Mouse (Mus musculus) hindbrain, postnatal 0 days (tissue): ENCODE data around the gene Il18r1. TPM values are rescaled to one million over a fixed set of nuclear protein-coding genes. Genes with fewer than 3 reads are reported as not detected.

Source experiments
- ATAC-seq: fragments of 200-750 bp; cut with Nextera tagmentation; 2 replicates; pipeline ENCODE4 v1.8.0; 2017; ENCODE audit warnings: mild to moderate bottlenecking, moderate TSS enrichment, moderate library complexity
- DNase-seq: peaks from one replicate; pipeline ENCODE4 v3.0.0-alpha.2; 2015; ENCODE audit warnings: low spot score
- H3K27ac ChIP-seq: fragments of 300-500 bp; sonication (generic); 2 replicates; pipeline ENCODE4 v1.5.1; 2014; ENCODE audit warnings: mild to moderate bottlenecking
- H3K27me3 ChIP-seq: fragments of 300-500 bp; sonication (generic); 2 replicates; pipeline ENCODE4 v1.6.1; 2014; ENCODE audit warnings: low read length, mixed read lengths; ENCODE audit not compliant: insufficient read depth
- H3K36me3 ChIP-seq: fragments of 300-500 bp; sonication (generic); 2 replicates; pipeline ENCODE4 v1.6.1; 2014; ENCODE audit warnings: low read length, mixed read lengths; ENCODE audit not compliant: insufficient read depth
- H3K4me1 ChIP-seq: fragments of 300-500 bp; sonication (generic); 2 replicates; pipeline ENCODE4 v1.6.1; 2014; ENCODE audit warnings: antibody characterized with exemption, low read length, mixed read lengths; ENCODE audit not compliant: insufficient read depth
- H3K4me2 ChIP-seq: fragments of 300-500 bp; sonication (generic); 2 replicates; pipeline ENCODE4 v1.6.1; 2014; ENCODE audit warnings: low read depth, mild to moderate bottlenecking, low read length, moderate library complexity, mixed read lengths
- H3K4me3 ChIP-seq: fragments of 300-500 bp; sonication (generic); 2 replicates; pipeline ENCODE4 v1.5.1; 2014; ENCODE audit warnings: low read length
- H3K9ac ChIP-seq: fragments of 300-500 bp; sonication (generic); replicated peaks from 2 replicates; pipeline ENCODE4 v1.6.1; 2014; ENCODE audit warnings: mild to moderate bottlenecking, low read length, moderate library complexity, mixed read lengths
- H3K9me3 ChIP-seq: fragments of 300-500 bp; sonication (generic); 2 replicates; pipeline ENCODE4 v1.6.1; 2016; ENCODE audit warnings: low read length, mixed read lengths
- CTCF ChIP-seq: IDR thresholded peaks from 2 replicates; pipeline ENCODE4 v1.5.1; 2016; ENCODE audit warnings: antibody characterized with exemption, control low read depth, low read depth
- WGBS: fragments of 180-500 bp; shearing (Covaris S2); extraction: QIAGEN DNeasy Blood & Tissue Kit; methylation state at CpG from one replicate; pipeline ENCODE4 v1.1.7; 2014; 5-methylcytosine and 5-hydroxymethylcytosine counted together
- polyA plus RNA-seq: library from polyadenylated mRNA; unstranded; fragments of >200 nt; fragmentation: Nextera tagmentation; extraction: Ambion mirVana; gene quantifications from 2 replicates; pipeline ENCODE4 v1.2.1, GENCODE M21; 2015
- total RNA-seq: library from RNA; depleted of rRNA; stranded (reverse); fragments of >200 nt; gene quantifications from 2 replicates; pipeline ENCODE4 v1.2.3, GENCODE M21; 2014

Il18r1 gene
- total and polyA plus RNA-seq, 2 experiments from 2014 or later = not detected

DNA sequence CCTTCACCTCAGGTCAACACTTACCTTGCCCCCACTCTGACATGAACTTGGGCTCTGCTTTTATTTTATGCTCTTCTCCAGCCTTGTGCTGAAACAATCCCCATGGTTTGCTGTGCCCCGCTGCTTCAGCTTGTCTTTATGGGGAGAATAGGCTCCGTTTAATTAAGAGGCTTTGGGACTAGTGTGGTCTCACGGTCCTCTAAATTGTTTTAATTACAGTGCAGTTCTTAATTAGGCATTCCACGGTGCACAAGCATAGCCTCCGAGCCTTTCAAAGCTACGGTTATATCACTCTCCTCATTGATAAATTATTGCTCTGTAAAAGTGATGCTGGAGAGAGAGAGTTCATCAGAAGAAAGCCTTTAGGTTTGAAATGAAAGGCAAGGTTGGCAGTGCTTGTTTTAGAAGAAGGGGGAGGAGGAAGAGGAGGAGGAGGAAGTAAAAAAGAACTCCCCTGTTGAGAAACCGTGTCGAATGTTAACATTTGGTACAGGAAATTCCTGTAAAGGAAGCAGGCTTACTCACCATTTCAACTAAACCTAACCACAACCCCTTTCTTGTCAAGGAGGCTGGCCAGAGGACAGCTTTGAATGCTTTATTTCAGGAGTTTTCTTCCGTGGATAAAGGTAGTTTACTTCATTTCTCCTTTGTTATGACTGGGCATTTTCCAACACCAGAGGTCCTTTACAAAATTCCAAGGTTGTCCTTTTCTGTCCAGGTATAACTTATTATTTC, 49.7 kb downstream of the Il18r1 start, which contains the start of gene Il18rap:
Gene Il18rap, plus strand, starts transcription at position 512 of the 735 bp plus-strand sequence.
- Histone ChIP-seq H3K4me2 (no peak within 1 kb of the TSS), H3K9ac (no peak within 1 kb of the TSS), H3K36me3 (no peaks in the 10 kb centered on the region), H3K27ac (no peak within 1 kb of the TSS), H3K27me3 (no peaks in the 10 kb centered on the region), H3K4me1 (no peaks in the 10 kb centered on the region), H3K9me3 (no peaks in the 10 kb centered on the region), H3K4me3 (no peak within 1 kb of the TSS)
- no peak for TF ChIP-seq CTCF
- ATAC-seq (no peak), DNase-seq (peak; percentile 16)
- 38% methylated on average over 9 of the region's 9 CpGs for WGBS

DNA sequence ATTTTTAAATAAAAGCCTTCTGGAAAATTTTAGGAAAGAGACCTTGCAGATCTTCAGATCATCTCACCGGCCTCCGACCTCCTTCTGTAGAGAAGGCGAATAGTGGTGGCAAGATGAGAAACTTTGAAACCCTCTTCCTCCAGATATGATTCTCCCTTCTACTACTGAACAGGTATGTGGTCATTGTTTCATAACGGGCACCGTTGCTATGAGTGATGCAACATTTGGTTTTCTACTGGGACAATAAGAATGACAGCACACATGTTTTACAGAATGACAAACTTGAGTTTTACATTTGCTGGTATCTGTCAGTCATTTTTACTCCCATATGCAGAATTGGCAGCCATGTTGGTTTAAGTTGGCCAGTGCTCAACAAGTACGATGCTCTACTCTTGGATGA, 51.0 kb downstream of the Il18r1 start:
- DNase-seq (no peak), ATAC-seq (no peak)
- no peak overlapping the region for H3K27ac ChIP-seq
- no peaks in the 10 kb centered on the region for H3K36me3 ChIP-seq
- no peaks in the 10 kb centered on the region for H3K9me3 ChIP-seq
- no peak overlapping the region for H3K4me2 ChIP-seq
- no peak overlapping the region for H3K9ac ChIP-seq
- WGBS = 93% methylated on average over 6 of the region's 6 CpGs
- H3K27me3 ChIP-seq = no peaks in the 10 kb centered on the region
- H3K4me3 ChIP-seq = no peak overlapping the region
- no peak for TF ChIP-seq CTCF
- no peaks in the 10 kb centered on the region for H3K4me1 ChIP-seq

- ATAC-seq = no peak
- Histone ChIP-seq H3K9me3 (no peaks in the 10 kb centered on the region), H3K4me3 (no peak overlapping the region), H3K36me3 (no peaks in the 10 kb centered on the region), H3K9ac (no peak overlapping the region), H3K4me2 (no peak overlapping the region), H3K4me1 (no peaks in the 10 kb centered on the region), H3K27me3 (no peaks in the 10 kb centered on the region), H3K27ac (no peak overlapping the region)
- TF ChIP-seq CTCF = no peak
- WGBS = 85% methylated on average over 7 of the region's 7 CpGs
- no peak for DNase-seq
These were observed 57.6 kb downstream of the Il18r1 start for GRCm38 (mm10) chr1:40522918-40523317.

- no peak for DNase-seq
- no peak for TF ChIP-seq CTCF
- Histone ChIP-seq H3K4me1 (no peaks in the 10 kb centered on the region), H3K9ac (no peak overlapping the region), H3K9me3 (no peaks in the 10 kb centered on the region), H3K4me3 (no peak overlapping the region), H3K4me2 (no peak overlapping the region), H3K27ac (no peak overlapping the region), H3K27me3 (no peaks in the 10 kb centered on the region), H3K36me3 (no peaks in the 10 kb centered on the region)
- WGBS = 94% methylated on average over 5 of the region's 5 CpGs
- ATAC-seq = no peak
These were observed 58.8 kb downstream of the Il18r1 start for GRCm38 (mm10) chr1:40523971-40524722.

GRCm38 (mm10) chr1:40529287-40529686, 63.9 kb downstream of the Il18r1 start:
- H3K36me3 ChIP-seq = no peaks in the 10 kb centered on the region
- no peaks in the 10 kb centered on the region for H3K27me3 ChIP-seq
- H3K4me3 ChIP-seq = no peak overlapping the region
- DNase-seq (no peak), ATAC-seq (no peak)
- 88% methylated on average over 5 of the region's 5 CpGs for WGBS
- no peaks in the 10 kb centered on the region for H3K4me1 ChIP-seq
- no peak overlapping the region for H3K27ac ChIP-seq
- no peak overlapping the region for H3K4me2 ChIP-seq
- H3K9ac ChIP-seq = no peak overlapping the region
- H3K9me3 ChIP-seq = no peaks in the 10 kb centered on the region
- no peak for TF ChIP-seq CTCF

DNA sequence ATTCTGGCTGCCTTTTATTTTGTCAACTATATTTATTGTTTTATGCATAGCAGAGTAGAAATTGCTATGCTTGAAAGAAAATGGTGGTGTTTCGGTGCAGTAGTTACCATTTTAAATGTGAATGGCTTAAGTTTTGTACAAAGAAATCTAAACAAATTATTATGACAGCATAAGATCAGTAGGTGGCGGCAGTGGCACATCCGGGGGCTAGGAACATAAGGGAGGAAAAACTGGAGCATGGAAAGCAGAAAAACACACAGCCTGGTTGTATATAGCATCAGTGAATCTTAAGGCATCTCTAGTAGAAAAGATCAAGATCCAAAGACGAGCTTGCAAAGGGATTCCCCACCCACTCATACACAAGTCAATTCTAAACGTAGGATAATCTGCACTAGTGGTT, 72.2 kb downstream of the Il18r1 start:
- ATAC-seq (no peak), DNase-seq (peak; percentile 15)
- H3K9ac ChIP-seq = no peak overlapping the region

More for the DNA sequence above, 72.2 kb downstream of the Il18r1 start:
- H3K4me3 ChIP-seq = no peak overlapping the region
- H3K9me3 ChIP-seq = no peaks in the 10 kb centered on the region
- WGBS = 84% methylated on average over 5 of the region's 5 CpGs
- H3K36me3 ChIP-seq = no peaks in the 10 kb centered on the region
- no peaks in the 10 kb centered on the region for H3K27me3 ChIP-seq
- peak; percentile 43 for TF ChIP-seq CTCF
- no peak overlapping the region for H3K4me2 ChIP-seq
- no peaks in the 10 kb centered on the region for H3K4me1 ChIP-seq
- H3K27ac ChIP-seq = no peak overlapping the region
